Mouse (Mus musculus) midbrain, embryonic 12.5 days (tissue): ENCODE measurements around the gene Pex19. TPM values are rescaled to one million over a fixed set of nuclear protein-coding genes. Genes with fewer than 3 reads are reported as not detected.

Experiments
- ATAC-seq: fragments of 200-750 bp; cut with Nextera tagmentation; 2 replicates; pipeline ENCODE4 v1.8.0; 2017; ENCODE audit warnings: low read depth, moderate TSS enrichment, moderate library complexity; ENCODE audit not compliant: low FRiP score
- H3K27ac ChIP-seq: fragments of 300-500 bp; sonication (generic); replicated peaks from 2 replicates; pipeline ENCODE4 v1.5.1; 2016; ENCODE audit warnings: mild to moderate bottlenecking
- H3K27me3 ChIP-seq: fragments of 300-500 bp; sonication (generic); 2 replicates; pipeline ENCODE4 v1.6.1; 2016; ENCODE audit warnings: mild to moderate bottlenecking
- H3K36me3 ChIP-seq: fragments of 300-500 bp; sonication (generic); 2 replicates; pipeline ENCODE4 v1.6.1; 2016
- H3K4me1 ChIP-seq: fragments of 300-500 bp; sonication (generic); 2 replicates; pipeline ENCODE4 v1.6.1; 2016
- H3K4me2 ChIP-seq: fragments of 300-500 bp; sonication (generic); replicated peaks from 2 replicates; pipeline ENCODE4 v1.6.1; 2016; ENCODE audit warnings: mild to moderate bottlenecking, moderate library complexity
- H3K4me3 ChIP-seq: fragments of 300-500 bp; sonication (generic); 2 replicates; pipeline ENCODE4 v1.5.1; 2016; ENCODE audit warnings: mild to moderate bottlenecking
- H3K9ac ChIP-seq: fragments of 300-500 bp; sonication (generic); replicated peaks from 2 replicates; pipeline ENCODE4 v1.6.1; 2016; ENCODE audit warnings: mild to moderate bottlenecking, moderate library complexity
- H3K9me3 ChIP-seq: fragments of 300-500 bp; sonication (generic); 2 replicates; pipeline ENCODE4 v1.6.1; 2016; ENCODE audit warnings: mild to moderate bottlenecking
- WGBS: fragments of 180-500 bp; shearing (Covaris S2); methylation state at CpG from one replicate; pipeline ENCODE4 v1.1.7; 2016; 5-methylcytosine and 5-hydroxymethylcytosine counted together
- polyA plus RNA-seq: library from polyadenylated mRNA; unstranded; fragments of >200 nt; fragmentation: Nextera tagmentation; extraction: Ambion mirVana; gene quantifications from 2 replicates; pipeline ENCODE4 v1.2.1, GENCODE M21; 2016

Pex19 gene
- polyA plus RNA-seq, 1 experiment from 2014 or later, result 185 TPM

GRCm38 (mm10) chr1:172116948-172117347, 9.6 kb upstream of the Pex19 start:
- peaks cover 99% of the 10 kb centered on the region for H3K36me3 ChIP-seq
- H3K4me1 ChIP-seq, result no peaks in the 10 kb centered on the region
- ATAC-seq, result no peak
- no peak overlapping the region for H3K27ac ChIP-seq
- H3K4me3 ChIP-seq, result no peak overlapping the region
- H3K4me2 ChIP-seq, result no peak overlapping the region
- no peaks in the 10 kb centered on the region for H3K27me3 ChIP-seq
- 93% methylated on average over 5 of the region's 5 CpGs for WGBS
- H3K9ac ChIP-seq, result no peak overlapping the region
- no peaks in the 10 kb centered on the region for H3K9me3 ChIP-seq

GRCm38 (mm10) chr1:172119100-172119499, 7.5 kb upstream of the Pex19 start:
- Histone ChIP-seq H3K27ac (no peak overlapping the region), H3K4me3 (no peak overlapping the region), H3K9ac (no peak overlapping the region), H3K4me1 (no peaks in the 10 kb centered on the region), H3K27me3 (no peaks in the 10 kb centered on the region), H3K9me3 (no peaks in the 10 kb centered on the region), H3K4me2 (no peak overlapping the region), H3K36me3 (peaks cover 97% of the 10 kb centered on the region)
- WGBS, result 88% methylated on average over 6 of the region's 6 CpGs
- ATAC-seq, result peak; percentile 16; the same call in 1 of the 2 replicates

GRCm38 (mm10) chr1:172119720-172120119, 6.8 kb upstream of the Pex19 start:
- Histone ChIP-seq H3K4me1 (no peaks in the 10 kb centered on the region), H3K4me2 (no peak overlapping the region), H3K9ac (no peak overlapping the region), H3K9me3 (no peaks in the 10 kb centered on the region), H3K27me3 (no peaks in the 10 kb centered on the region), H3K4me3 (no peak overlapping the region), H3K27ac (no peak overlapping the region), H3K36me3 (peaks cover 90% of the 10 kb centered on the region)
- 54% methylated on average over 3 of the region's 3 CpGs for WGBS
- ATAC-seq, result peak; percentile 27; the same call in 1 of the 2 replicates

- Histone ChIP-seq H3K9ac (no peak overlapping the region), H3K4me1 (peaks cover 10% of the 10 kb centered on the region), H3K9me3 (no peaks in the 10 kb centered on the region), H3K27me3 (no peaks in the 10 kb centered on the region), H3K4me2 (no peak overlapping the region), H3K27ac (no peak overlapping the region), H3K36me3 (peaks cover 61% of the 10 kb centered on the region), H3K4me3 (no peak overlapping the region)
- 91% methylated on average over 2 of the region's 2 CpGs for WGBS
- no peak for ATAC-seq
These were observed 3.9 kb upstream of the Pex19 start for GRCm38 (mm10) chr1:172122671-172123070.

- H3K27me3 ChIP-seq, result no peaks in the 10 kb centered on the region
- no peak overlapping the region for H3K4me3 ChIP-seq
- 84% methylated on average over 6 of the region's 6 CpGs for WGBS
- H3K27ac ChIP-seq, result no peak overlapping the region
- peaks cover 12% of the 10 kb centered on the region for H3K4me1 ChIP-seq
- H3K9ac ChIP-seq, result no peak overlapping the region
- peaks cover 53% of the 10 kb centered on the region for H3K36me3 ChIP-seq
- no peak for ATAC-seq
- no peak overlapping the region for H3K4me2 ChIP-seq
- H3K9me3 ChIP-seq, result no peaks in the 10 kb centered on the region
These were observed 2.0 kb upstream of the Pex19 start for GRCm38 (mm10) chr1:172124572-172124971.

- no peak for ATAC-seq
- Histone ChIP-seq H3K9ac (peak overlapping the region; percentile 72), H3K4me3 (peak overlapping the region; percentile 65), H3K27ac (no peak overlapping the region), H3K4me1 (peaks cover 12% of the 10 kb centered on the region), H3K36me3 (peaks cover 52% of the 10 kb centered on the region), H3K4me2 (peak overlapping the region; percentile 64), H3K9me3 (no peaks in the 10 kb centered on the region), H3K27me3 (no peaks in the 10 kb centered on the region)
- 54% methylated on average over 5 of the region's 5 CpGs for WGBS
These were observed 932 bp downstream of the Pex19 start for GRCm38 (mm10) chr1:172127487-172127886.

GRCm38 (mm10) chr1:172128563-172128962, 2.0 kb downstream of the Pex19 start:
- no peaks in the 10 kb centered on the region for H3K27me3 ChIP-seq
- H3K4me1 ChIP-seq, result peaks cover 12% of the 10 kb centered on the region
- ATAC-seq, result no peak
- no peak overlapping the region for H3K27ac ChIP-seq
- H3K9ac ChIP-seq, result no peak overlapping the region
- 94% methylated on average over 15 of the region's 15 CpGs for WGBS
- no peaks in the 10 kb centered on the region for H3K9me3 ChIP-seq
- peaks cover 51% of the 10 kb centered on the region for H3K36me3 ChIP-seq
- H3K4me2 ChIP-seq, result no peak overlapping the region
- H3K4me3 ChIP-seq, result no peak overlapping the region

- H3K9me3 ChIP-seq, result no peaks in the 10 kb centered on the region
- no peaks in the 10 kb centered on the region for H3K27me3 ChIP-seq
- H3K36me3 ChIP-seq, result peaks cover 53% of the 10 kb centered on the region
- H3K4me1 ChIP-seq, result peaks cover 12% of the 10 kb centered on the region
- no peak for ATAC-seq
- 88% methylated on average over 2 of the region's 2 CpGs for WGBS
- H3K4me3 ChIP-seq, result no peak overlapping the region
- no peak overlapping the region for H3K9ac ChIP-seq
- no peak overlapping the region for H3K4me2 ChIP-seq
- no peak overlapping the region for H3K27ac ChIP-seq
These were observed 2.6 kb downstream of the Pex19 start for GRCm38 (mm10) chr1:172129108-172129507.

- Histone ChIP-seq H3K27me3 (no peaks in the 10 kb centered on the region), H3K9me3 (no peaks in the 10 kb centered on the region)
- 95% methylated on average over 5 of the region's 5 CpGs for WGBS
These were observed 3.2 kb downstream of the Pex19 start for GRCm38 (mm10) chr1:172129780-172130179.

GRCm38 (mm10) chr1:172132319-172132718, 5.8 kb downstream of the Pex19 start:
- 90% methylated on average over 7 of the region's 7 CpGs for WGBS
- ATAC-seq, result no peak
- H3K36me3 ChIP-seq, result peaks cover 69% of the 10 kb centered on the region

More at GRCm38 (mm10) chr1:172129780-172130179, 3.2 kb downstream of the Pex19 start:
- H3K4me3 ChIP-seq, result no peak overlapping the region
- no peak overlapping the region for H3K27ac ChIP-seq
- ATAC-seq, result no peak
- peaks cover 12% of the 10 kb centered on the region for H3K4me1 ChIP-seq
- H3K4me2 ChIP-seq, result no peak overlapping the region
- peaks cover 60% of the 10 kb centered on the region for H3K36me3 ChIP-seq
- no peak overlapping the region for H3K9ac ChIP-seq

GRCm38 (mm10) chr1:172133535-172133934, 7.0 kb downstream of the Pex19 start:
- peaks cover 69% of the 10 kb centered on the region for H3K36me3 ChIP-seq
- no peak overlapping the region for H3K4me3 ChIP-seq
- no peak overlapping the region for H3K9ac ChIP-seq
- no peak overlapping the region for H3K4me2 ChIP-seq
- 88% methylated on average over 7 of the region's 7 CpGs for WGBS
- ATAC-seq, result no peak
- no peaks in the 10 kb centered on the region for H3K4me1 ChIP-seq
- no peak overlapping the region for H3K27ac ChIP-seq
- H3K9me3 ChIP-seq, result no peaks in the 10 kb centered on the region
- H3K27me3 ChIP-seq, result no peaks in the 10 kb centered on the region

More at GRCm38 (mm10) chr1:172132319-172132718, 5.8 kb downstream of the Pex19 start:
- Histone ChIP-seq H3K4me2 (no peak overlapping the region), H3K9me3 (no peaks in the 10 kb centered on the region), H3K9ac (no peak overlapping the region), H3K27ac (no peak overlapping the region), H3K4me1 (peaks cover 6% of the 10 kb centered on the region), H3K4me3 (no peak overlapping the region), H3K27me3 (no peaks in the 10 kb centered on the region)

- Histone ChIP-seq H3K27ac (no peak overlapping the region), H3K27me3 (no peaks in the 10 kb centered on the region), H3K9me3 (no peaks in the 10 kb centered on the region), H3K9ac (no peak overlapping the region), H3K4me2 (no peak overlapping the region), H3K4me1 (no peaks in the 10 kb centered on the region), H3K36me3 (peaks cover 63% of the 10 kb centered on the region), H3K4me3 (no peak overlapping the region)
- 84% methylated on average over 4 of the region's 4 CpGs for WGBS
- ATAC-seq, result no peak
These were observed 7.5 kb downstream of the Pex19 start for GRCm38 (mm10) chr1:172134072-172134471.

- no peaks in the 10 kb centered on the region for H3K27me3 ChIP-seq
- H3K9ac ChIP-seq, result no peak overlapping the region
- 90% methylated on average over 2 of the region's 2 CpGs for WGBS
- H3K27ac ChIP-seq, result no peak overlapping the region
- no peak for ATAC-seq
- H3K4me2 ChIP-seq, result no peak overlapping the region
- H3K36me3 ChIP-seq, result peaks cover 6% of the 10 kb centered on the region; the same call in 1 of the 2 replicates
- H3K4me1 ChIP-seq, result no peaks in the 10 kb centered on the region
- H3K4me3 ChIP-seq, result no peak overlapping the region
- no peaks in the 10 kb centered on the region for H3K9me3 ChIP-seq
These were observed 13.6 kb downstream of the Pex19 start for GRCm38 (mm10) chr1:172140160-172140559.
